Mouse (Mus musculus): ENCODE measurements at regions not wholly inside any gene's neighbourhood (a gene's known extent, or its start where the extent isn't known, plus 50 kb on each side); places are given as distances from the start of the nearest gene placed in this dataset.

- ATAC-seq (replicated peaks; ENCODE audit: low read depth, poor library complexity, severe bottlenecking) = no peak
These were observed 112.8 kb upstream of the Trib2 start for GRCm38 (mm10) chr12:15929541-15929940.

DNA sequence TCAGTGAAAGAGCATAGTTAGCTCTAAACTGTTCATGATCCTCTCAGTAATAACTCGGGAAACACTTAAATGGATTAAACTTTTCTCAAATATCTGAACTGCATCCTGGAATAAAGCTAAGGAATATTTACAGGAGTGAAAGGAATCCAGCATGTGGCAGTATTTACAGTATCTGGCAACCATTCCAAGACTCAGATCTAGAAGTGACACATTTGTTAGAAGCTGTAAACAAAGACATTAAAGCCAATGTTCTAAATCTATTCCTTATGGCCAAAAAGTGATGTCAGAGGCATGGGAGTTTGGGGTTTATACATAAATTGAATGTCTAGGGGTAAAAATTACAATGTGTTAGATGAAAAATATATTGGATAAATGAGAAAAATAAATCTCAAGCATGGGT is 101.6 kb upstream of the Trib2 start:
- ATAC-seq (replicated peaks; ENCODE audit: low read depth, poor library complexity, severe bottlenecking) = no peak

- no peak for ATAC-seq (replicated peaks; ENCODE audit: low read depth, poor library complexity, severe bottlenecking)
These were observed 96.2 kb upstream of the Trib2 start for GRCm38 (mm10) chr12:15912959-15913358.

DNA sequence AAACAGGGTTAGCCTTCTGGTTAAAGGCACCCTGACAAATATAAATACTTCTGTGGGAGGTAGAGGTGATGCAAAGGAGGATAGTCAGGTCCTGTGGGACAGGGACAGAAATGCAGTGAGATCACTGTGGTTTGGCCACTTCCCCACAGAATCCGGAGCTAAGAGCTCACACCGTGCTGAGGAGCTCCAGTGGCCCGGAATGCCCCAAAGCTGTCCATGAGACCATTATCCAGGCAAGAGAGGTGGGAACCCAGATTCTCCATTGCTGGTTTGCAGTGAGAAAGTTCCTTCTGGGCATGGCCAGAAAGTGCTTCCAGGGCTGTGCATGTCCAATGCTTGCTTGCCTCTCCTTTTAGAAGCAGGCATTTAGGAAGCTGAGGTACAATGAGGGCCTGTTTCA is 95.8 kb upstream of the Trib2 start:
- ATAC-seq (replicated peaks; ENCODE audit: low read depth, poor library complexity, severe bottlenecking) = no peak

DNA sequence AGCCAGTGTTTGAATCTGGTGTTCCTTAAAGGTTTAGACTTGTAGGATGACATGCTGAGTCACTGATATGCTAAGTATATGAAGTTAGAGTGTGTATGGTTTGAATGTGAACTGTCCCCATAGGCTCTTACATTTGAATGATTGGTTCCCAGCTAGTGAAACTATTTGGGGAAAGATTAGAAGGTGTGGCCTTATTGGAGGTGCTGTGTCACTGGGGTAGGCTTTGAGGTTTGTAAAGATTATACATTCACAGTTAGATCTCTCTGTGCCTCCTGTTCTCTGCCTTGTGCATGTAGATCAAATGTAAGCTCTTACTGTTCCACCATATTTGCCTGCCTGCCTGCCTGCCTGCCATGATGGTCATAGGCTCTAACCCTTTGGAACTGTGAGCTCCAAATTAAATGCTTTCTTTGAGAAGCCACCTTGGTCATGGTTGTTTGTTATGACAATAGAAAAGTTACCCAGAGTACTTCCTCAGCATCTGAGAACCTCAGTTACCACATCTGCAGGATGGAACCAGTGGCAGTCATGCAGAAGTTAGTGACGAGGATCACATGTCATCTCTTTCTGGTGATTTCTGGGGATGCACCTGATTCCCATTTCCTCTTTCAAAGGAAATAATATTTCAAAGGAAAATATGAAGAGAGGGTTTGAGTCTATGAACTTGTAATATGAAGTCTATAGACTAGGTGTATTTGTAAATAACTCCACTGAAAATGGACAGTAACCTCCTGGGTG is 94.7 kb upstream of the Trib2 start:
- ATAC-seq (replicated peaks; ENCODE audit: low read depth, poor library complexity, severe bottlenecking) = peak; percentile 68

GRCm38 (mm10) chr12:15897539-15897938 is 80.8 kb upstream of the Trib2 start:
- ATAC-seq (replicated peaks; ENCODE audit: low read depth, poor library complexity, severe bottlenecking) = no peak

- no peak for ATAC-seq (replicated peaks; ENCODE audit: low read depth, poor library complexity, severe bottlenecking)
These were observed 79.8 kb upstream of the Trib2 start for GRCm38 (mm10) chr12:15896511-15896910.

DNA sequence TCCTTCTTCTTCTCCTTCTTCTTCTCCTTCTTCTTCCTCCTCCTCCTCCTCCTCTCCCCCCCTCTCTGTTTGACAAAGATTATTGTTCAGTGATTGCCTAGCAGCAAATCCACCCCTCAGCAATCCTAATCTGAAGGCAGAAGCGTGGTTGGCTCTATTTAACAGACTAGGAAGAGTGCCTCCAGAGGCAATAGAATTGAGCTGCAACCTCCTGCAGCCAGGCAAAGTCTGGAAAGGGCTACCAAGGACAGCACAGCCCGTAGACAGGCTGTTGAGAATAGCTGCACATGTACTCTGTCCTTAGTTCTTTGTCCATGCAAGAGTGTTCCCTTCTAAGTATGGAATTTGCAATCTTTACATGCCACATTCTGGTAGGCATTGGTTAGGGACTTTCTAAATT is 78.5 kb upstream of the Trib2 start:
- ATAC-seq (replicated peaks; ENCODE audit: low read depth, poor library complexity, severe bottlenecking) = 0 out of 2 replicates have a peak, but pooled peaks have one; percentile 22

DNA sequence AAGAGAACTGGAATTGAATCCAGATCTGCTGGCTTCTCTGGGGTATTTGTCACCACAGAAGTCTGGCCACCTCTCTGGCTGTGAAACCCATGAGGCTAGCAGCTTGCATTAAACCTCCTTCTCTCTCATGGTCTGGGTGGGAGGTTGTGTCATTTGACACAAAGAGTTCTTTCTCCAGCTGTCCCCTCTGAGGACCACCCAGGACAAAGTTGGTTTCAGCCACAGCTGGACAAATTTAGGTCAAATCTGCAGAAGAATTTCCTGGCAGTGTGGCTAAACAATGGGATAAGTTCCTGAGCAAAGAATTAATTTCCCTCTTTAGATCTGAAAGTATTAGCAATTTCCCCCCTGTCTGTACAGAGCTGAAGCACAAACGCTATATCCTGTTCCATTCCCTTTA is 73.9 kb upstream of the Trib2 start:
- no peak for ATAC-seq (replicated peaks; ENCODE audit: low read depth, poor library complexity, severe bottlenecking)

GRCm38 (mm10) chr12:15879907-15880430 is 63.2 kb upstream of the Trib2 start:
- peak; percentile 25; the same call in 1 of the 2 replicates for ATAC-seq (replicated peaks; ENCODE audit: low read depth, poor library complexity, severe bottlenecking)
